Mouse (Mus musculus) G1E (cell line): ENCODE measurements at regions not wholly inside any gene's neighbourhood (a gene's known extent, or its start where the extent isn't known, plus 50 kb on each side); places are given as distances from the start of the nearest gene placed in this dataset.

Experiments used
- CTCF ChIP-seq: IDR thresholded peaks from 2 replicates; pipeline ENCODE4 v1.5.1; 2012; ENCODE audit warnings: low read depth, low read length, inconsistent platforms, mixed read lengths
- GATA1 ChIP-seq: IDR thresholded peaks from 2 replicates; pipeline ENCODE4 v1.6.1; 2012; ENCODE audit warnings: borderline replicate concordance, low read length, inconsistent platforms, mixed read lengths
- POLR2AphosphoS5 ChIP-seq: IDR thresholded peaks from 2 replicates; pipeline ENCODE4 v1.6.1; 2012; ENCODE audit warnings: low read depth, low read length, inconsistent platforms; ENCODE audit not compliant: insufficient replicate concordance
- TAL1 ChIP-seq: conservative IDR thresholded peaks from 2 replicates; pipeline ENCODE4 v1.6.1; 2012; ENCODE audit warnings: low read depth, low read length, inconsistent platforms, mixed read lengths

DNA sequence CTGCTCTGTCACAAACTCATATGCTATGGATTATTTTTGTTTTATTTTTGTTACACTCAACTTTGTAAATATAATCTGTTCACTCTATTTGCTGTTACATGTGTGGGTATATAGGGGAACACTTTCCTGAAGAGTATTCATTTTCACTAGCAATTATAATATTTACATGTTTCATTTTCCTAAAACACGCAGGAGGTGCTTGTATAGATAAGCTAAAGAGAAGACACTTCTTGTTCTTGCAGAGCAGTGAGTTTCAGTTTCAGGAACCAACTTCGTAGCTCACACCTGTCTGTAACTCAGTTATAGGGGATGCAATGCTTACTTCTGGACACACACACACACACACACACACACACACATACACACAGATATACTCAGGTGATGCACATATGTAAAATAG, 724.9 kb downstream of the Brinp3 start:
- TF ChIP-seq GATA1 (no peak), CTCF (no peak), POLR2AphosphoS5 (no peak), TAL1 (no peak)
